ENCODE assay signal across 8 mouse cellular contexts in genomic region chr7:113774039-113774438, GRCm38 (mm10). TPM values are rescaled to one million over a fixed set of nuclear protein-coding genes. Genes with fewer than 3 reads are reported as not detected.
DNase-seq lines count a peak whose midpoint lies in the region; ATAC-seq lines count a peak whose summit lies in the region.

No protein-coding gene starts in this region.

- DNase-seq in urinary bladder, adult 2 months (ENCODE audit: low spot score) = peak; percentile 30
- no peak for DNase-seq in urinary bladder, postnatal 4 days (ENCODE audit: low spot score in 2 of 2)
- peak; percentile 72 to 83 for DNase-seq in cerebellum, postnatal 25 days
- DNase-seq in ovary, postnatal 14 days (ENCODE audit: low spot score) = peak; percentile 51
- peak; percentile 87 for DNase-seq in thymus, postnatal 25 days

- H3K27ac ChIP-seq in kidney, embryonic 14.5 days (ENCODE audit: low read depth, low read length) = no peak overlapping the region
- H3K27ac ChIP-seq in lung, embryonic 16.5 days (ENCODE audit: low read length) = no peak overlapping the region

- no peak overlapping the region for H3K4me3 ChIP-seq in kidney, embryonic 14.5 days (ENCODE audit: low read length)
- no peak overlapping the region for H3K4me3 ChIP-seq in lung, embryonic 16.5 days (ENCODE audit: low read length)

- peaks cover 5% of the 10 kb centered on the region; the same call in 1 of the 2 replicates for H3K9me3 ChIP-seq in kidney, embryonic 14.5 days (ENCODE audit: control insufficient read depth, low read length)
- H3K9me3 ChIP-seq in lung, embryonic 16.5 days (ENCODE audit: control insufficient read depth, low read length) = peaks cover 2% of the 10 kb centered on the region; the same call in 1 of the 2 replicates

- no peak overlapping the region for H3K9ac ChIP-seq in kidney, embryonic 14.5 days (ENCODE audit: low read depth, low read length)
- H3K9ac ChIP-seq in lung, embryonic 16.5 days (ENCODE audit: low read length) = no peak overlapping the region

- ATAC-seq in granulocyte monocyte progenitor cell, adult 5-6 weeks (replicated peaks; ENCODE audit: poor library complexity, severe bottlenecking) = peak; percentile 61
- ATAC-seq in kidney, embryonic 14.5 days (ENCODE audit: low FRiP score, low TSS enrichment) = peak; percentile 86
- peak; percentile 52 for ATAC-seq in lung, embryonic 16.5 days (ENCODE audit: low read depth)

- no peak overlapping the region for H3K4me2 ChIP-seq in kidney, embryonic 14.5 days (replicated peaks; ENCODE audit: low read depth, low read length)
- no peak overlapping the region for H3K4me2 ChIP-seq in lung, embryonic 16.5 days (ENCODE audit: low read depth, low read length)

- H3K4me1 ChIP-seq in kidney, embryonic 14.5 days (ENCODE audit: control insufficient read depth, insufficient read depth, low read length) = no peaks in the 10 kb centered on the region
- no peaks in the 10 kb centered on the region for H3K4me1 ChIP-seq in lung, embryonic 16.5 days (replicated peaks; ENCODE audit: control insufficient read depth, insufficient read depth, low read length)

- no peaks in the 10 kb centered on the region for H3K27me3 ChIP-seq in kidney, embryonic 14.5 days (ENCODE audit: control insufficient read depth, insufficient read depth, low read length)
- H3K27me3 ChIP-seq in lung, embryonic 16.5 days (ENCODE audit: control insufficient read depth, insufficient read depth, low read depth, low read length) = peaks cover under 1% of the 10 kb centered on the region; the same call in 1 of the 2 replicates

- no peaks in the 10 kb centered on the region for H3K36me3 ChIP-seq in kidney, embryonic 14.5 days (ENCODE audit: control insufficient read depth, insufficient read depth, low read length)
- no peaks in the 10 kb centered on the region for H3K36me3 ChIP-seq in lung, embryonic 16.5 days (ENCODE audit: control insufficient read depth, insufficient read depth, low read length)

- 11% methylated on average over 7 of the region's 7 CpGs for WGBS in kidney, embryonic 14.5 days
- 14% methylated on average over 7 of the region's 7 CpGs for WGBS in lung, embryonic 16.5 days

RNA-seq across cellular contexts. Expression of gene Spon1, which starts 8.2 kb away (rescaled TPM):
- 24.9 and 36.6 TPM in 2 replicates for polyA plus RNA-seq in urinary bladder, adult 2 months (2012; rRNA removed)
- total RNA-seq in granulocyte monocyte progenitor cell, adult 5-6 weeks (2014; fragmentation: Nextera tagmentation) = not detected in 2 replicates
- not detected in 2 replicates for total RNA-seq in granulocyte monocyte progenitor cell, adult 5-6 weeks (2017)
- 5.8 and 8.5 TPM in 2 replicates for polyA plus RNA-seq in kidney, embryonic 14.5 days (2014; fragmentation: Nextera tagmentation; extraction: Ambion mirVana)
- polyA plus RNA-seq in lung, embryonic 16.5 days (2015; fragmentation: Nextera tagmentation; extraction: Ambion mirVana) = 13.7 and 13.9 TPM in 2 replicates

Comparison
In these comparisons a context has a peak if more than half of its experiments do, and no peak if none do; other contexts are left out.
1. DNase-seq: peak in urinary bladder, adult 2 months (single experiment), cerebellum, postnatal 25 days (2 of 2), ovary, postnatal 14 days (single experiment) and thymus, postnatal 25 days (single experiment); none in urinary bladder, postnatal 4 days (0 of 2).
2. Peak in every context shown above with its lines, with median percentiles within 50 percentile points of each other: ATAC-seq.